Mouse (Mus musculus) ES-E14 (cell line): ENCODE results near the gene Prdm5.

ENCODE experiments used
- MAFK ChIP-seq: IDR thresholded peaks from 2 replicates; pipeline ENCODE4 v1.6.1; 2014; ENCODE audit warnings: mild to moderate bottlenecking, low read depth, low read length, inconsistent platforms; ENCODE audit not compliant: insufficient read depth
- ZNF384 ChIP-seq: IDR thresholded peaks from 2 replicates; pipeline ENCODE4 v1.6.1; 2012; ENCODE audit warnings: low read depth, low read length, inconsistent platforms

- no peak for TF ChIP-seq MAFK
- no peak for TF ChIP-seq ZNF384
Measured at GRCm38 (mm10) chr6:65935566-65936281, 156.9 kb downstream of the Prdm5 start.
